Mouse (Mus musculus) myocyte (in vitro differentiated cells): ENCODE data around the gene Fam120b. TPM values are rescaled to one million over a fixed set of nuclear protein-coding genes. Genes with fewer than 3 reads are reported as not detected.

Experiments
- H3K27me3 ChIP-seq: one replicate; pipeline ENCODE4 v1.6.1; 2011; ENCODE audit not compliant: control insufficient read depth, insufficient read depth, insufficient read length
- H3K36me3 ChIP-seq: one replicate; pipeline ENCODE4 v1.6.1; 2011; ENCODE audit not compliant: control insufficient read depth, insufficient read depth
- H3K4me2 ChIP-seq: one replicate; pipeline ENCODE4 v1.6.1; 2011; ENCODE audit warnings: low read depth, control low read depth
- H3K4me3 ChIP-seq: one replicate; pipeline ENCODE4 v1.5.1; 2011; ENCODE audit warnings: mild to moderate bottlenecking, control low read depth, moderate library complexity
- H3K79me2 ChIP-seq: one replicate; pipeline ENCODE4 v1.6.1; 2011; ENCODE audit not compliant: control insufficient read depth, insufficient read depth
- H3ac ChIP-seq: one replicate; pipeline ENCODE4 v1.6.1; 2011; ENCODE audit not compliant: control insufficient read depth, insufficient read length
- CEBPB ChIP-seq: IDR thresholded peaks from 2 replicates; pipeline ENCODE4 v1.6.1; 2011; ENCODE audit warnings: mild to moderate bottlenecking, moderate library complexity; ENCODE audit not compliant: poor library complexity, insufficient read depth, severe bottlenecking
- E2F4 ChIP-seq: IDR thresholded peaks from one replicate; pipeline ENCODE4 v1.6.1; 2011; ENCODE audit warnings: mild to moderate bottlenecking, control low read depth, moderate library complexity; ENCODE audit not compliant: insufficient read depth
- MAX ChIP-seq: IDR thresholded peaks from one replicate; pipeline ENCODE4 v1.6.1; 2011; ENCODE audit warnings: low read depth, mild to moderate bottlenecking, control low read depth
- MYOD1 ChIP-seq, 3 experiments: IDR thresholded peaks; one replicate each; pipeline ENCODE4 v1.6.1; 2011; ENCODE audit warnings: control low read depth in 2 of 3, low read depth in 2 of 3, mild to moderate bottlenecking in 2 of 3, moderate library complexity in 1 of 3; ENCODE audit not compliant: insufficient read length in 2 of 3, control insufficient read depth in 1 of 3
- MYOG ChIP-seq, 3 experiments: IDR thresholded peaks; one replicate each; pipeline ENCODE4 v1.6.1; 2011; ENCODE audit warnings: control low read depth in 2 of 3, low read depth in 2 of 3, mild to moderate bottlenecking in 2 of 3; ENCODE audit not compliant: insufficient read length in 2 of 3, control insufficient read depth in 1 of 3, insufficient read depth in 1 of 3
- POLR2A ChIP-seq: IDR thresholded peaks from one replicate; pipeline ENCODE4 v1.6.1; 2011; ENCODE audit warnings: low read depth, mild to moderate bottlenecking, control low read depth, moderate library complexity; ENCODE audit not compliant: insufficient read length
- POLR2AphosphoS2 ChIP-seq: IDR thresholded peaks from one replicate; pipeline ENCODE4 v1.6.1; 2011; ENCODE audit warnings: low read depth, control low read depth; ENCODE audit not compliant: insufficient read length
- REST ChIP-seq: IDR thresholded peaks from one replicate; pipeline ENCODE4 v1.6.1; 2011; ENCODE audit warnings: mild to moderate bottlenecking, control low read depth, moderate library complexity; ENCODE audit not compliant: insufficient read depth, insufficient read length
- SRF ChIP-seq: IDR thresholded peaks from one replicate; pipeline ENCODE4 v1.6.1; 2011; ENCODE audit warnings: low read depth; ENCODE audit not compliant: control insufficient read depth, insufficient read length
- TCF12 ChIP-seq: IDR thresholded peaks from one replicate; pipeline ENCODE4 v1.6.1; 2011; ENCODE audit warnings: mild to moderate bottlenecking, control low read depth; ENCODE audit not compliant: poor library complexity, insufficient read depth, severe bottlenecking
- TCF3 ChIP-seq: IDR thresholded peaks from one replicate; pipeline ENCODE4 v1.6.1; 2011; ENCODE audit warnings: low read depth, control low read depth; ENCODE audit not compliant: insufficient read length
- USF1 ChIP-seq: IDR thresholded peaks from one replicate; pipeline ENCODE4 v1.6.1; 2011; ENCODE audit warnings: low read depth, mild to moderate bottlenecking, control low read depth, moderate library complexity
- polyA plus RNA-seq: library from polyadenylated mRNA; unstranded; fragments of >200 nt; fragmentation: generic; extraction: Trizol; gene quantifications from one replicate; pipeline ENCODE4 v1.2.1, GENCODE M21; 2012; ENCODE audit warnings: missing spikeins

Gene Fam120b
- polyA plus RNA-seq, 1 experiment = 8.8 TPM

- Histone ChIP-seq H3ac (no peak overlapping the region), H3K79me2 (peaks cover 43% of the 10 kb centered on the region), H3K4me3 (peak overlapping the region; percentile 76), H3K27me3 (no peaks in the 10 kb centered on the region), H3K4me2 (peak overlapping the region; percentile 94), H3K36me3 (peaks cover 3% of the 10 kb centered on the region)
- TF ChIP-seq E2F4 (no peak), POLR2A (no peak), REST (no peak), TCF3 (peak; percentile 99), USF1 (no peak), CEBPB (no peak), TCF12 (peak; percentile 98), MYOG (IDR thresholded peaks at IDR 0.05; ENCODE audit: control insufficient read depth in 1 of 3, insufficient read depth in 1 of 3, insufficient read length in 2 of 3, low read depth in 2 of 3) (peak; percentile 97 to 99 (median 98)), POLR2AphosphoS2 (no peak), SRF (no peak), MAX (no peak), MYOD1 (IDR thresholded peaks at IDR 0.05; ENCODE audit: control insufficient read depth in 1 of 3, insufficient read length in 2 of 3, low read depth in 2 of 3) (peak; percentile 94 to 99 (median 99))
These were observed 23.8 kb upstream of the Fam120b start for GRCm38 (mm10) chr17:15371967-15372835.

- Histone ChIP-seq H3K4me3 (peak overlapping the region; percentile 76), H3K79me2 (peaks cover 43% of the 10 kb centered on the region), H3K4me2 (peak overlapping the region; percentile 94), H3K27me3 (no peaks in the 10 kb centered on the region), H3ac (no peak overlapping the region), H3K36me3 (peaks cover 3% of the 10 kb centered on the region)
- TF ChIP-seq MAX = no peak
- no peak for TF ChIP-seq MYOG (IDR thresholded peaks at IDR 0.05; ENCODE audit: control insufficient read depth in 1 of 3, insufficient read depth in 1 of 3, insufficient read length in 2 of 3, low read depth in 2 of 3)
- TF ChIP-seq E2F4 = no peak
- no peak for TF ChIP-seq USF1
- no peak for TF ChIP-seq POLR2AphosphoS2
- TF ChIP-seq SRF = no peak
- no peak for TF ChIP-seq MYOD1 (IDR thresholded peaks at IDR 0.05; ENCODE audit: control insufficient read depth in 1 of 3, insufficient read length in 2 of 3, low read depth in 2 of 3)
- no peak for TF ChIP-seq POLR2A
- TF ChIP-seq CEBPB = no peak
These were observed 22.9 kb upstream of the Fam120b start for GRCm38 (mm10) chr17:15372931-15373652.

DNA sequence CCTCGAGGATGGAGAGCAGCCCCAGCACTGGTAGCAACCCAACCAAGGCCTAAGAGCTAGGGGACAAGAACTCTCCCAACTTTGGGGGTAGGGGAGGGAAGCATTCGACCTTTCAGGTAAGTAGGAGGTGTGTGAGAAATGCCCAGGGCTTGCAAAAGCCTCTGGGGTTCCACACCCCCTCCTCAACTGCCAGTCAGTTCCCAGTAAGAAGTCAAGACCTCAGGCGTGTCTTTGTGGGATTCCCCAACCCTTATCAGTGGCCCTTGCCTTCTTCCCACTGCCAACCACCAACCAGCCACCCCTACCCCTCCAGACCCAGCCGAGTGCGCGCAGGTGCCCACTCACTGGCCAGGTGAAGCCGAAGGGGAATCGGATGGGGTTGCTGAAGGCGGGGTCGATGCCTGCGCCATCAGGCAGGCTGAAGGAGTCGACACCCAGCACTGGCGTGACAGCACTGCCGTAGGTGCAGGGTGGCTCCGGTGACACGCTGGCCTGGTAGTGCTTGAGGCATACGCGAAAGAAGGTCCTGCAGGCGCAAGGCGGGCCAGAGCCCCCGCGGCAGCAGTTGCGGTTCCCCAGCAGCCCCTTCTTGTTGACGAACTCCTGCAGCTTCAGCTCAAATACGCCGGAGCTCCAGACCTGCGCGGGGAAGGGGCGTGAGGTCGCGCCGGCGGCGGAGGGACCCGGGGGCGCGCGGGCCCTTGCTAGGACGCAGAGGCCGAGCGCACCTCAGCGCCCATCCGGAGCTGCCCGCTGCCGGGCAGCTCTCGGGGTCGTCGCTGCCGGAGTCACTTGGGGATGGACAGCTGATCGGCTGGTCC, 21.5 kb upstream of the Fam120b start:
- H3ac ChIP-seq = peak overlapping the region; percentile 53
- no peaks in the 10 kb centered on the region for H3K27me3 ChIP-seq
- peak overlapping the region; percentile 76 for H3K4me3 ChIP-seq

More for the DNA sequence above, 21.5 kb upstream of the Fam120b start:
- Histone ChIP-seq H3K79me2 (peaks cover 43% of the 10 kb centered on the region), H3K4me2 (peak overlapping the region; percentile 94), H3K36me3 (no peaks in the 10 kb centered on the region)
- TF ChIP-seq POLR2AphosphoS2 (peak; percentile 6), TCF3 (no peak), CEBPB (no peak), TCF12 (no peak), POLR2A (no peak), MAX (no peak), REST (no peak), MYOD1 (IDR thresholded peaks at IDR 0.05; ENCODE audit: control insufficient read depth in 1 of 3, insufficient read length in 2 of 3, low read depth in 2 of 3) (no peak), SRF (no peak), E2F4 (no peak), MYOG (IDR thresholded peaks at IDR 0.05; ENCODE audit: control insufficient read depth in 1 of 3, insufficient read depth in 1 of 3, insufficient read length in 2 of 3, low read depth in 2 of 3) (peak in 2 of 3 experiments; percentile 1 to 20), USF1 (no peak)
